Mouse (Mus musculus) small intestine, adult 2 months (tissue): Measurements from ENCODE around the gene Aida.

Experiments used
- CTCF ChIP-seq: fragments of 200-500 bp; IDR thresholded peaks from 2 replicates; pipeline ENCODE4 v1.5.1; 2012; ENCODE audit warnings: low read depth, mild to moderate bottlenecking, control low read depth, inconsistent platforms, low read length, moderate library complexity, mixed read lengths; ENCODE audit not compliant: insufficient replicate concordance, insufficient read length; ENCODE audit errors: extremely low read depth
- POLR2A ChIP-seq: fragments of 200-500 bp; IDR thresholded peaks from 2 replicates; pipeline ENCODE4 v1.6.1; 2012; ENCODE audit warnings: low read depth, mild to moderate bottlenecking, control low read depth, inconsistent platforms, low read length, moderate library complexity

- TF ChIP-seq CTCF (no peak), POLR2A (no peak)
Observed at GRCm38 (mm10) chr1:183363577-183363867, 67.1 kb downstream of the Aida start.
